Mouse (Mus musculus): ENCODE measurements around the gene Pdcd6ip.

The Pdcd6ip gene

GRCm38 (mm10) chr9:113626730-113627129, 81.3 kb downstream of the Pdcd6ip start:
- no peak for DNase-seq (ENCODE audit: low spot score in 2 of 2)

- DNase-seq (ENCODE audit: low spot score in 2 of 2) = no peak
Observed at GRCm38 (mm10) chr9:113624086-113624485, 84.0 kb downstream of the Pdcd6ip start.

DNA sequence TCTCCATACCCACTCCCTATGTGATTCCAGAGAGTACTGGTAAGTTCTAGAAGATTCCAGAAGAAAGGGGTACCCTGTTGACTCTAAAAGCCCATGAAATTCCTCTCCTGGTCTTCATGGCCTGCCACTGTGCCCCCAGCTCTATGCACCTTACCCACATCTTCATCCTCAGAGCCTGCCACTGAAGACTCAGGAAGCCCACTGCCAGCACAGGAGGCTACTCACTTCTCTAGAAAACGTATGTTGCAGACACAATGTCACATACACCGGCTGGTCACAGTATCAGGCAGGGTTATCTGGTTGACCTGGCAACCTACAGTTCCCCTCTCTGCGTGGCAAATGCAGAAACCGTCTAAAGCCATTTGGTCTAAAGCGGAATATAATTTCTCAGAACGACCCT, 91.0 kb downstream of the Pdcd6ip start:
- DNase-seq (ENCODE audit: low spot score in 2 of 2) = no peak

GRCm38 (mm10) chr9:113610776-113611175, 97.3 kb downstream of the Pdcd6ip start:
- no peak for DNase-seq (ENCODE audit: low spot score in 2 of 2)

DNA sequence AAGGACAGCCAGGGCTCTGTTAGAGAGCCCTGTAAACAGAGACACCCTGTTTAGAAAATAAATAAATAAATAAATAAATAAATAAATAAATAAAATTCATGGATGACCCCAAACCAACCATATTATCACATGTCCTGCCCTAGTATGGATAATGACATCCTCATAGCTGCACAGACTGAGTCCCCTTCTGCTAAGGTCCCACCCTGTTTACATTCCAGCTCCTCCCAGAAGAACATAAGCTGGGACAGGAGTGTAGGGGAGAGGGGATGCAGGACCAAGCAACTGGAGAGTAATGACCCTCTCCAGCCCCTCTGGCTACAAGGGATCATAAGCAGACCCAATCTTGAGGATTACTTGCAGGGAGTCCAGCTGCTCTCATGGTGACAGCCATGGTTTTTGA, 105.9 kb downstream of the Pdcd6ip start:
- DNase-seq (ENCODE audit: low spot score in 2 of 2) = no peak

All from cerebellum, postnatal 4 days (tissue).